Mouse (Mus musculus): Measurements from ENCODE around the gene Ncstn. TPM values are rescaled to one million over a fixed set of nuclear protein-coding genes. Genes with fewer than 3 reads are reported as not detected.
A peak's percentile ranks its signal among the peaks of the same experiment; 100 is the strongest.

Ncstn gene
- total RNA-seq, 2 experiments from 2014 or later = 25.7 to 27.1 TPM

GRCm38 (mm10) chr1:172027809-172028102 is 54.8 kb downstream of the Ncstn start:
- no peak for DNase-seq

GRCm38 (mm10) chr1:172027010-172027808 is 55.4 kb downstream of the Ncstn start:
- peak; percentile 82 for DNase-seq

DNA sequence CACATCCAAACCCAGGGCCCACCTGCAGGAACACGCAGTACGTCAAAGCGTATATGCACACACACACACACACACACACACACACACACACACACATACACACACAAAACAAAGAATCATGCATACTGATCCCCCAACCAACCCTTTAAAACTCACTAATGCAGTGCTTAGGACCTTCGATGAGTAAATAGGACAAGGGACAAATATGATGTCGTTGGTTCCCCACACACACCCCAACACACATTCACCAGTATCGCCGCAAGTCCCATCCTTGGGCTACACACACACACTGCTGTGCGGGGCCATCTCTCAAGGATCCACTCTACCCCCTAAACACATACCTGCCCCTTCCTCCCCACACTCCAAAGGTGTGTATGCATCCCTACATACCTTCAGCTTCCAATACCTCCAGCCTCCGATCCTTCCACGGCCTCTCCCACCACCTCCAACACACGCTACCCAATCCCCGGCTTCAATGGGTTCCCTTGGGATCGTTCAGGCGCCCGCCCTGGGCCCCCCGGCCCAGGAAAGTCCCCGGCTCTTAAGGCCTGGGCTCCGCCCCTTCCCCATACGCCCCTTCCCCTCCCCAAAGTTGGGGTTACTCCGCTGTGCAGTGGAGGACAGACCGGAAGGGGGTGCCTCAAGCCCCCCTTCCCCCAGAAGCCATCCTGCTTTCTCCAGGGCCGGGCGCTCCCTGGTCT is 56.2 kb downstream of the Ncstn start:
- DNase-seq = no peak

- no peak for DNase-seq
Measured at GRCm38 (mm10) chr1:172025201-172025904, 57.2 kb downstream of the Ncstn start.

DNA sequence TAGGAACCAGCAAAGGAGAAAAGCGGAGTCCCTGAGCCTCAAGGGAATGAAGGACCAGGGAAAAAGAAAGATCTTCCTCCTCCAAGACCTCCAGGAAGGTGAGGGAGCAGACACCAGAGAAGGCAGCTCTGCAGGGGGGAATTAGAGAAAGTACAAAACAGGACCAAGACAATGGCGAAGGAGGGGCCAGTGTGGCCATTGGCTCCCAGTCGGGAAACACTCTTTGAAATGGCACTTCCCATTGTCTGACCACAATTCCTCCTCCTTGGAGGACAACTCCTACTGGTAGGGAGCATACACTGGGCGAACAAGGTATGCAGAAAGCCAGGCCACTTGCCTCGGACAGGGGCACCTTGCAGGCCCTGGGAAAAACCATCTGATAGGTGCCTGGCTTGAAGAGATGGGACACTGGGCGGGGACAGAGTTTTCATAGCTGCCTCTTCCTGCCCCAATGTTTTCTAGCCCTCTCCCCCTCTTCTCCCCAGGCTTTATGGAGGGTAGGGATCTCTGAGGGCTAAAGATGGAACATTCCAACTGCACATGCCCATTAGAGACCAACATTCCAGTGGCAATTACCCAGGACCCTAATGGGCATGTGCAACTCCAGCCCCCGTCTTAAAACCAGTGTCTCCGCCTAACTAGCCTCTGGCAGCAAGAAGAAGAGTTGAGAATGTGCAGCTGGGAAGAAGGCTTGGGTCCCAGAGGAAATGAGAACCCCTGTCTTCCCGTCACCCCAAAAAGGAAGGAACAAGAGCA is 58.3 kb downstream of the Ncstn start:
- DNase-seq = no peak

DNA sequence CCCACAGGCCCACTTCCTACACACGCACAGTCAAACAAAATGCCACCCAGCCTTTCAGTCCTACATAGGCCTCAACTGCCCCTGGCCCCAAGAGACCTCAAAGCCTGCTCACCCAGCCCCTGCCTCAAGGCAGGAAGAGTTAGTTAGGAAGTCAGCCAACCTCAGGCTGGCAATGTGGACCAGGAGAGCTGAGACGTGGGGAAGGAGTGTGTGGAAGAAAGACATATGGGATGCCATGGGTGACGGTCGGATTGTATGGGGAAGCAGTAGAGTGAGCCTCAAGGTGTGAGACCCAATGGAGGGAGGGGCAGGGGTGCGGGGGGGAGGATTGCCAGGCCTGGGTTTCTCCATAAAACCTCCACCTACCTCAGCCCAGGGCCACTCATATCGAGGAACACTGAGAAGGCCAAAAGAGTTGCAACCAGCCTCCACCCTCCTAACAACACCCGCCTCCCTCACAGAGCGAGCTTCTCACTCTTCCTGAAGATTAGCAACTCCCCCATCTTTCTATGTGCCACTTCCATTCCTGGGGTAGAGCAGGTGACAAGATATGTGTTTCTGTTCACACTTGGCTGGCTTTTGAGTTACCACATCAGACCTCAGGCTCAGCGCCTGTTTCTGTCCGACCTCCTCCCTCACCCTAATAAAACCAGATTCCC is 62.6 kb downstream of the Ncstn start:
- DNase-seq = no peak

DNA sequence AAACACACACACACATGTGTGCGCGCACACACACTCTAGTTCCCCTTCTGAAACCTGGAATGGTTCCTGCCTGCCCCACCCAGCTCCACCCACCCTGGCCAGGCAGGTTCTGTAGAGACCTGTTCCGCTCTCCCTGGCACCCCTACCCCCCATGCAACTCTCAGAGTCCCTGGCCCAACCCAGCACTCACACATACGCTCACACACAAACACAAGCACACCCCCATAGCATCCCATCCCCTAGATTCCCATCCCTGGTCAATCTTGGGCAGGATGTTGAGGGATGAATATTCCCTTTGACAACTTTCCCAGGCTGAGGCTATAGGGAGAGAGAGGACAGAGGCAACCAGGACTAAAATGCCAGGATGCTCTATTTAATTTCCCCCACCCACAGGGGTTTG is 63.3 kb downstream of the Ncstn start:
- DNase-seq = no peak

DNA sequence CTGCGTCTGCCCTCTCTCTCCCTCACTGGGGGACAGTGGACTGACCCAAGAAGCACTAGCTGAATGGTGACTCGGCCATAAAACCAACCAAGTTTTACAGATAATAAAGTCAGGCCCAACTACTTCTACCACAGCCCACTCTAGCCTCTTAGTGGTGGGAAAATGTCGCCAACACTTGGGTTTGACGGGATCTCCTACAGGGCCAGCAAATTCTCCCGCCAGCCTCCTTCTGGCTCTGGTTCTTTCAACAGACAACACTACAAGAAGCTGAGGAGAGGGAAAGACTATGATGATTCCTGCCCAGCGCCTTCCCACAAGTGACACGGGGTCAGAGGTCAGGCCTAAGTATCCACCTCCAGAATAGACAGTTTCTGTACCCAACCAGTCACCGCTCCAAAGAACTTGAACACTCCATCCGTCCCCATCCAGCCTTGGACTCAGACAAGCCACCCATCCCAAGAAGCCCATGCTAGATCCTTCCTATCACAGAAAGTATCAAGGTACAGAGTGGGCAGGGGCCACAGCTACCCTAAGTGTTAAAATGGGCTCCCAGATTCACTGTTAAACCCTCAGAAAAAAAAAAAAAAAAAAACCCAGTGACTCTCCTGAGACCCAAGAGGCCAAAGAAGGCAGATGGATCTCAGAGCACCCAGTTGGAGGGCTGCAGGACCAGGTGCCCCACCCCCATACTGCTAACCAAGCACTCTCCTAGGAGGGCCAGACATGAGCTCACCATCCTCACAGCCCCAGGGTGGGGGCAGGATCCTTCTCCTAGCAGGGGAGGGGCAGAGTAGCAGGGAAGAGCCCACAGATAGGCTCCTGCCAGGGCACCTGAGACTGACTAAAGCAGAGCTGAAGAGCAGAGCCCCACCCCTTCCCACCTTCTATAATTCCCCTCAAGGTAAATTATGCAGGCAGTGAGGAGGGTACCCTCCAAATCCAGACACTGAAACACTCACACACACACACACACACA is 64.0 kb downstream of the Ncstn start:
- no peak for DNase-seq

GRCm38 (mm10) chr1:172017517-172018070 is 65.0 kb downstream of the Ncstn start:
- no peak for DNase-seq

- DNase-seq = no peak
Measured at GRCm38 (mm10) chr1:172016660-172017516, 65.7 kb downstream of the Ncstn start.

DNA sequence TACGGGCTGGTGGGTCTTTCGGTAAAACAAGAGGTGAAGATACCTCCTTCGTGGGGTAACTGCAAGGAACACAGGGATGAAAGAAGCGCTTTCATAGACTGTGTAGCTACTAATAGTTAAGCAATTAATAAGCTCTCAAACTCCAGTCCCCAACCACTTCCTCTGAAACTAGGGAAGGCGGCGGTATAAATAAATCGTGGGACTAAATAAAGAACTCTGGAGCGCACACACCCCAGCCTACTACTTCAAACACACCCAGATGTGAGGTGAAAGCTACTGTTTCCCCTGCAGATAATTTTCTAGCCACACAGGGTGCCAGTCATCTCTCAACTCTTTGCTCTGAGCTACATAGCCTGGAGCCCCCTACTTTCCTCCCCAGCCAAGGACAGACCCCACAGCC is 66.6 kb downstream of the Ncstn start:
- no peak for DNase-seq

Other genes starting within 250 kb of the Ncstn start
- gene Cd84, start 243.1 kb downstream of the Ncstn start, total RNA-seq (2021) = under 1 TPM; 0.64 to 0.96 TPM
- gene Gm10521, start 187.1 kb downstream of the Ncstn start, total RNA-seq (2021) = not detected
- not detected for gene Slamf6, start 165.3 kb downstream of the Ncstn start, total RNA-seq (2021)
- gene Vangl2, start 54.4 kb downstream of the Ncstn start, total RNA-seq (2021) = under 1 TPM; 0.80 to 1.00 TPM
- not detected for gene Nhlh1, start 25.2 kb downstream of the Ncstn start, total RNA-seq (2021)
- 10 to 100 TPM; 70.6 to 79.4 TPM for gene Copa, start 266 bp downstream of the Ncstn start, total RNA-seq (2021)
- gene Pex19, start 44.0 kb upstream of the Ncstn start, total RNA-seq (2021) = 10 to 100 TPM; 76.0 to 82.5 TPM
- 100 to 1,000 TPM; 131 to 159 TPM for gene Dcaf8, start 65.3 kb upstream of the Ncstn start, total RNA-seq (2021)
- gene Pea15a, start 124.0 kb upstream of the Ncstn start, total RNA-seq (2021) = 10 to 100 TPM; 32.6 to 33.3 TPM
- gene Casq1, start 137.1 kb upstream of the Ncstn start, total RNA-seq (2021) = 1,000 to 10,000 TPM; 5,450 to 5,866 TPM
- gene Atp1a4, start 175.6 kb upstream of the Ncstn start, total RNA-seq (2021) = under 1 TPM; 0.59 to 0.88 TPM
- gene Igsf8, start 178.8 kb upstream of the Ncstn start, total RNA-seq (2021) = 10 to 100 TPM in 1 of 2 experiments, 1 to 10 TPM in 1; 9.2 to 10.7 TPM
- 1,000 to 10,000 TPM; 1,026 to 1,397 TPM for gene Atp1a2, start 215.3 kb upstream of the Ncstn start, total RNA-seq (2021)
- gene Kcnj9, start 246.5 kb upstream of the Ncstn start, total RNA-seq (2021) = not detected